Comparison of ENCODE assay signal across 8 mouse cellular contexts in genomic region chr4:123663688-123663965, GRCm38 (mm10). TPM values are rescaled to one million over a fixed set of nuclear protein-coding genes. Genes with fewer than 3 reads are reported as not detected.
DNase-seq lines count a peak whose midpoint lies in the region; ATAC-seq and TF ChIP-seq lines count a peak whose summit lies in the region.

No protein-coding gene starts in this region.

- WGBS in embryonic facial prominence, embryonic 11.5 days = under 1% methylated on average over 12 of the region's 12 CpGs
- 0% methylated on average over 12 of the region's 12 CpGs for WGBS in lung, embryonic 15.5 days
- under 1% methylated on average over 12 of the region's 12 CpGs for WGBS in stomach, postnatal 0 days

- TF ChIP-seq EP300 in stomach, postnatal 0 days (optimal IDR thresholded peaks at IDR 0.05) = no peak

- peak; percentile 21 to 41 for DNase-seq in spleen, postnatal 10 days (ENCODE audit: low spot score in 2 of 2)
- DNase-seq in spleen, postnatal 4 days (ENCODE audit: low spot score in 2 of 2) = no peak
- peak; percentile 73 for DNase-seq in embryonic facial prominence, embryonic 11.5 days (ENCODE audit: low spot score)
- peak; percentile 42 for DNase-seq in induced T-regulatory cell, adult 2 months (ENCODE audit: low read depth)
- DNase-seq in stomach, postnatal 0 days (ENCODE audit: low spot score) = peak; percentile 57
- no peak for DNase-seq in layer of hippocampus, adult 9-10 months (ENCODE audit: low spot score)
- no peak for DNase-seq in frontal cortex, postnatal 10 days (ENCODE audit: low spot score in 2 of 2)

- 0 out of 2 replicates have a peak, but pooled peaks have one; percentile 4 for TF ChIP-seq CTCF in stomach, postnatal 0 days (IDR thresholded peaks at IDR 0.05; ENCODE audit: low read depth)

- ATAC-seq in embryonic facial prominence, embryonic 11.5 days (replicated peaks; ENCODE audit: insufficient number of reproducible peaks, low FRiP score, low TSS enrichment, low read depth) = peak; percentile 20
- ATAC-seq in lung, embryonic 15.5 days (ENCODE audit: borderline replicate concordance, extremely low read depth, low FRiP score, low TSS enrichment) = peak; percentile 16; the same call in 1 of the 2 replicates
- no peak for ATAC-seq in stomach, postnatal 0 days (ENCODE audit: low FRiP score, low TSS enrichment)

- H3K9me3 ChIP-seq in embryonic facial prominence, embryonic 11.5 days (replicated peaks; ENCODE audit: control insufficient read depth, low read length) = no peaks in the 10 kb centered on the region
- H3K9me3 ChIP-seq in lung, embryonic 15.5 days = no peaks in the 10 kb centered on the region
- H3K9me3 ChIP-seq in stomach, postnatal 0 days (ENCODE audit: control insufficient read depth, low read length) = no peaks in the 10 kb centered on the region

- H3K4me3 ChIP-seq in embryonic facial prominence, embryonic 11.5 days (ENCODE audit: low read depth, low read length) = peak overlapping the region; percentile 88
- H3K4me3 ChIP-seq in lung, embryonic 15.5 days = peak overlapping the region; percentile 94
- peak overlapping the region; percentile 96 for H3K4me3 ChIP-seq in stomach, postnatal 0 days (ENCODE audit: low read depth, low read length)

- peak overlapping the region; percentile 93 for H3K4me2 ChIP-seq in embryonic facial prominence, embryonic 11.5 days (ENCODE audit: low read depth, low read length)
- H3K4me2 ChIP-seq in lung, embryonic 15.5 days = peak overlapping the region; percentile 85
- H3K4me2 ChIP-seq in stomach, postnatal 0 days (replicated peaks; ENCODE audit: low read depth) = peak overlapping the region; percentile 89

- H3K27ac ChIP-seq in embryonic facial prominence, embryonic 11.5 days (replicated peaks; ENCODE audit: low read depth, low read length) = peak overlapping the region; percentile 100
- H3K27ac ChIP-seq in lung, embryonic 15.5 days = peak overlapping the region; percentile 98
- H3K27ac ChIP-seq in stomach, postnatal 0 days (replicated peaks) = peak overlapping the region; percentile 99

- H3K36me3 ChIP-seq in embryonic facial prominence, embryonic 11.5 days (replicated peaks; ENCODE audit: control insufficient read depth, insufficient read depth, low read depth, low read length) = no peaks in the 10 kb centered on the region
- H3K36me3 ChIP-seq in lung, embryonic 15.5 days = no peaks in the 10 kb centered on the region
- no peaks in the 10 kb centered on the region for H3K36me3 ChIP-seq in stomach, postnatal 0 days (ENCODE audit: control insufficient read depth, insufficient read depth, low read length)

- no peaks in the 10 kb centered on the region for H3K27me3 ChIP-seq in embryonic facial prominence, embryonic 11.5 days (ENCODE audit: control insufficient read depth, insufficient read depth, low read length)
- no peaks in the 10 kb centered on the region for H3K27me3 ChIP-seq in lung, embryonic 15.5 days
- H3K27me3 ChIP-seq in stomach, postnatal 0 days (ENCODE audit: control insufficient read depth, insufficient read depth, low read length) = no peaks in the 10 kb centered on the region

- peak overlapping the region; percentile 99 for H3K9ac ChIP-seq in embryonic facial prominence, embryonic 11.5 days (replicated peaks; ENCODE audit: low read length)
- H3K9ac ChIP-seq in lung, embryonic 15.5 days = peak overlapping the region; percentile 96
- H3K9ac ChIP-seq in stomach, postnatal 0 days (ENCODE audit: low read length) = peak overlapping the region; percentile 95

- peaks cover 5% of the 10 kb centered on the region for H3K4me1 ChIP-seq in embryonic facial prominence, embryonic 11.5 days (ENCODE audit: control insufficient read depth, insufficient read depth, low read length)
- peaks cover 46% of the 10 kb centered on the region for H3K4me1 ChIP-seq in lung, embryonic 15.5 days
- H3K4me1 ChIP-seq in stomach, postnatal 0 days (replicated peaks; ENCODE audit: control insufficient read depth, insufficient read depth) = peaks cover 12% of the 10 kb centered on the region; the same call in 1 of the 2 replicates

RNA-seq across cellular contexts. Expression of gene Macf1, which starts 20.5 kb away (rescaled TPM):
- 63.9 and 70.2 TPM in 2 replicates for polyA plus RNA-seq in embryonic facial prominence, embryonic 11.5 days (2014; fragmentation: Nextera tagmentation; extraction: Ambion mirVana)
- polyA plus RNA-seq in lung, embryonic 15.5 days (2015; fragmentation: Nextera tagmentation; extraction: Ambion mirVana) = 64.2 and 73.1 TPM in 2 replicates
- polyA plus RNA-seq in stomach, postnatal 0 days (2015; fragmentation: Nextera tagmentation; extraction: Ambion mirVana) = 26.6 and 28.9 TPM in 2 replicates

RNA-seq across cellular contexts. Expression of gene Ndufs5, which starts 54.4 kb away (rescaled TPM):
- polyA plus RNA-seq in embryonic facial prominence, embryonic 11.5 days (2014; fragmentation: Nextera tagmentation; extraction: Ambion mirVana) = 308 and 321 TPM in 2 replicates
- polyA plus RNA-seq in lung, embryonic 15.5 days (2015; fragmentation: Nextera tagmentation; extraction: Ambion mirVana) = 263 and 281 TPM in 2 replicates
- 326 and 344 TPM in 2 replicates for polyA plus RNA-seq in stomach, postnatal 0 days (2015; fragmentation: Nextera tagmentation; extraction: Ambion mirVana)

Comparison
In these comparisons a context has a peak if more than half of its experiments do, and no peak if none do; other contexts are left out.
1. DNase-seq: peak in spleen, postnatal 10 days (2 of 2), embryonic facial prominence, embryonic 11.5 days (single experiment), induced T-regulatory cell, adult 2 months (single experiment) and stomach, postnatal 0 days (single experiment); none in spleen, postnatal 4 days (0 of 2), layer of hippocampus, adult 9-10 months (single experiment) and frontal cortex, postnatal 10 days (0 of 2).
2. Peak in every context shown above with its lines, with median percentiles within 50 percentile points of each other: H3K27ac ChIP-seq, H3K4me2 ChIP-seq, H3K4me3 ChIP-seq and H3K9ac ChIP-seq.